Mouse (Mus musculus) MEL (cell line): ENCODE data around the gene Osbpl8. TPM values are rescaled to one million over a fixed set of nuclear protein-coding genes. Genes with fewer than 3 reads are reported as not detected.

Experiments used
- DNase-seq: peaks from one replicate; pipeline ENCODE4 v3.0.0; 2011; ENCODE audit warnings: low read depth, low spot score
- H3K27ac ChIP-seq: 2 replicates; pipeline ENCODE4 v1.5.1; 2012; ENCODE audit warnings: low read depth, mild to moderate bottlenecking, control low read depth, low read length, moderate library complexity; ENCODE audit not compliant: control insufficient read depth
- H3K27me3 ChIP-seq, 2 experiments: fragments of 150-350 bp in 1 of 2; sonication (generic) in 1 of 2; 2 replicates each; pipeline ENCODE4 v1.6.1; 2012; ENCODE audit warnings: low read length in 2 of 2, mild to moderate bottlenecking in 2 of 2, improper control_type of control experiment in 1 of 2, moderate library complexity in 1 of 2; ENCODE audit not compliant: insufficient read depth in 2 of 2, control insufficient read depth in 1 of 2
- H3K36me3 ChIP-seq, 2 experiments: 2 replicates each; pipeline ENCODE4 v1.6.1; 2012 to 2014; ENCODE audit warnings: low read length in 2 of 2, improper control_type of control experiment in 1 of 2, inconsistent platforms in 1 of 2, mild to moderate bottlenecking in 1 of 2; ENCODE audit not compliant: insufficient read depth in 2 of 2, control insufficient read depth in 1 of 2
- H3K4me1 ChIP-seq, 2 experiments: fragments of 150-350 bp in 1 of 2; sonication (generic) in 1 of 2; 2 replicates each; pipeline ENCODE4 v1.6.1; 2012; ENCODE audit warnings: low read length in 2 of 2, improper control_type of control experiment in 1 of 2, mild to moderate bottlenecking in 1 of 2; ENCODE audit not compliant: insufficient read depth in 2 of 2, control insufficient read depth in 1 of 2
- H3K4me3 ChIP-seq, 2 experiments: fragments of 150-350 bp in 1 of 2; sonication (generic) in 1 of 2; 2 replicates each; pipeline ENCODE4 v1.5.1; 2012; ENCODE audit warnings: low read depth in 2 of 2, low read length in 2 of 2, mild to moderate bottlenecking in 2 of 2, moderate library complexity in 2 of 2, control low read depth in 1 of 2, improper control_type of control experiment in 1 of 2; ENCODE audit not compliant: control insufficient read depth in 1 of 2, insufficient read depth in 1 of 2
- H3K79me2 ChIP-seq: 2 replicates; pipeline ENCODE4 v1.6.1; 2012; ENCODE audit warnings: mild to moderate bottlenecking, low read length, moderate library complexity; ENCODE audit not compliant: control insufficient read depth, poor library complexity, insufficient read depth
- H3K9ac ChIP-seq: 2 replicates; pipeline ENCODE4 v1.6.1; 2012; ENCODE audit warnings: low read depth, mild to moderate bottlenecking, control low read depth, low read length, moderate library complexity; ENCODE audit not compliant: control insufficient read depth, poor library complexity, severe bottlenecking
- H3K9me3 ChIP-seq: fragments of 150-350 bp; sonication (generic); replicated peaks from 2 replicates; pipeline ENCODE4 v1.6.1; 2012; ENCODE audit warnings: mild to moderate bottlenecking, low read length, improper control_type of control experiment, moderate library complexity; ENCODE audit not compliant: insufficient read depth
- BHLHE40 ChIP-seq: IDR thresholded peaks from 2 replicates; pipeline ENCODE4 v1.6.1; 2012; ENCODE audit warnings: low read depth, mild to moderate bottlenecking, inconsistent platforms, low read length, improper control_type of control experiment, borderline replicate concordance
- CHD2 ChIP-seq: IDR thresholded peaks from 2 replicates; pipeline ENCODE4 v1.6.1; 2011; ENCODE audit warnings: low read length, improper control_type of control experiment
- CTCF ChIP-seq, 3 experiments: IDR thresholded peaks in 2 of 3; conservative IDR thresholded peaks in 1 of 3; 2 replicates each; pipeline ENCODE4 v1.5.1; 2011 to 2012; ENCODE audit warnings: low read length in 3 of 3, low read depth in 2 of 3, mild to moderate bottlenecking in 2 of 3, improper control_type of control experiment in 1 of 3, inconsistent platforms in 1 of 3, mixed read lengths in 1 of 3, moderate library complexity in 1 of 3; ENCODE audit not compliant: control insufficient read depth in 1 of 3, insufficient read depth in 1 of 3, poor library complexity in 1 of 3, severe bottlenecking in 1 of 3
- ELF1 ChIP-seq: IDR thresholded peaks from 2 replicates; pipeline ENCODE4 v1.6.1; 2014; ENCODE audit warnings: low read depth, mild to moderate bottlenecking, inconsistent platforms, low read length, improper control_type of control experiment, moderate library complexity
- MYB ChIP-seq: IDR thresholded peaks from 2 replicates; pipeline ENCODE4 v1.6.1; 2011; ENCODE audit warnings: mild to moderate bottlenecking, low read depth, low read length, improper control_type of control experiment
- POLR2A ChIP-seq, 2 experiments: IDR thresholded peaks; 2 replicates each; pipeline ENCODE4 v1.6.1; 2011 to 2012; ENCODE audit warnings: low read length in 2 of 2, mild to moderate bottlenecking in 2 of 2, control low read depth in 1 of 2, improper control_type of control experiment in 1 of 2, low read depth in 1 of 2, moderate library complexity in 1 of 2; ENCODE audit not compliant: control insufficient read depth in 1 of 2, insufficient read depth in 1 of 2, poor library complexity in 1 of 2
- POLR2AphosphoS5 ChIP-seq: IDR thresholded peaks from 2 replicates; pipeline ENCODE4 v1.6.1; 2012; ENCODE audit warnings: low read depth, borderline replicate concordance, mild to moderate bottlenecking, inconsistent platforms, low read length, moderate library complexity, mixed read lengths
- RAD21 ChIP-seq: IDR thresholded peaks from 2 replicates; pipeline ENCODE4 v1.6.1; 2011; ENCODE audit warnings: mild to moderate bottlenecking, low read depth, low read length, improper control_type of control experiment
- SMC3 ChIP-seq: IDR thresholded peaks from 2 replicates; pipeline ENCODE4 v1.6.1; 2011; ENCODE audit warnings: low read depth, low read length, improper control_type of control experiment
- TAL1 ChIP-seq: IDR thresholded peaks from 2 replicates; pipeline ENCODE4 v1.6.1; 2012; ENCODE audit warnings: mild to moderate bottlenecking, inconsistent platforms, low read length, moderate library complexity, mixed read lengths
- TCF12 ChIP-seq: IDR thresholded peaks from 2 replicates; pipeline ENCODE4 v1.6.1; 2014; ENCODE audit warnings: low read depth, mild to moderate bottlenecking, inconsistent platforms, low read length, improper control_type of control experiment, moderate library complexity
- USF1 ChIP-seq: IDR thresholded peaks from 2 replicates; pipeline ENCODE4 v1.6.1; 2014; ENCODE audit warnings: low read depth, mild to moderate bottlenecking, inconsistent platforms, low read length, improper control_type of control experiment, moderate library complexity
- USF2 ChIP-seq, 2 experiments: IDR thresholded peaks; 2 replicates each; pipeline ENCODE4 v1.6.1; 2011 to 2012; ENCODE audit warnings: improper control_type of control experiment in 2 of 2, low read length in 2 of 2, borderline replicate concordance in 1 of 2, inconsistent platforms in 1 of 2, low read depth in 1 of 2, mild to moderate bottlenecking in 1 of 2; ENCODE audit not compliant: insufficient read depth in 1 of 2
- ZC3H11A ChIP-seq: IDR thresholded peaks from 2 replicates; pipeline ENCODE4 v1.6.1; 2012; ENCODE audit warnings: low read depth, mild to moderate bottlenecking, inconsistent platforms, low read length, improper control_type of control experiment
- polyA plus RNA-seq, 2 experiments: library from polyadenylated mRNA; stranded (reverse) in 1 of 2; unstranded in 1 of 2; fragments of >175 nt in 1 of 2; fragments of >200 nt in 1 of 2; gene quantifications; 2 replicates each; pipeline versions ENCODE4 v1.2.1 to v1.2.4; 2012; ENCODE audit warnings: low replicate concordance in 2 of 2, low read depth in 1 of 2; ENCODE audit not compliant: insufficient read length in 2 of 2, insufficient read depth in 1 of 2, missing spikeins in 1 of 2
- total RNA-seq: library from RNA; depleted of rRNA; stranded (reverse); fragments of 300-350 nt; gene quantifications from 2 replicates; pipeline ENCODE4 v1.2.3, GENCODE M21; 2012

Osbpl8 gene
- total and polyA plus RNA-seq, 3 experiments: 26.2 to 44.8 (median 33.4) TPM

GRCm38 (mm10) chr10:111257358-111257757, 92.8 kb downstream of the Osbpl8 start:
- Histone ChIP-seq H3K9ac (no peak overlapping the region), H3K36me3 (peaks cover 5 to 6% of the 10 kb centered on the region in 2 experiments), H3K9me3 (no peaks in the 10 kb centered on the region), H3K27me3 (no peaks in the 10 kb centered on the region), H3K79me2 (no peaks in the 10 kb centered on the region), H3K4me3 (no peak overlapping the region), H3K27ac (no peak overlapping the region), H3K4me1 (0 out of 4 replicates have a peak, but pooled peaks cover 0 to 3% of the 10 kb centered on the region in 2 experiments)
- no peak for TF ChIP-seq POLR2AphosphoS5
- no peak for TF ChIP-seq RAD21
- TF ChIP-seq CTCF (IDR thresholded peaks at IDR 0.05 in 2 of 3, conservative IDR thresholded peaks at IDR 0.05 in 1 of 3; ENCODE audit: control insufficient read depth in 1 of 3, insufficient read depth in 1 of 3, low read depth in 2 of 3, low read length in 3 of 3, poor library complexity in 1 of 3, severe bottlenecking in 1 of 3): no peak
- TF ChIP-seq TAL1: no peak
- TF ChIP-seq MYB: no peak
- TF ChIP-seq USF2 (IDR thresholded peaks at IDR 0.05; ENCODE audit: borderline replicate concordance in 1 of 2, insufficient read depth in 1 of 2, low read depth in 1 of 2, low read length in 2 of 2): no peak
- no peak for DNase-seq

GRCm38 (mm10) chr10:111258256-111258655, 93.7 kb downstream of the Osbpl8 start:
- DNase-seq: no peak
- H3K79me2 ChIP-seq: no peaks in the 10 kb centered on the region
- no peaks in the 10 kb centered on the region for H3K9me3 ChIP-seq
- H3K4me1 ChIP-seq: 0 out of 4 replicates have a peak, but pooled peaks cover 0 to 3% of the 10 kb centered on the region in 2 experiments
- no peaks in the 10 kb centered on the region for H3K27me3 ChIP-seq
- H3K4me3 ChIP-seq: no peak overlapping the region
- TF ChIP-seq TCF12: no peak
- TF ChIP-seq SMC3: no peak
- TF ChIP-seq CHD2: no peak
- no peak overlapping the region for H3K27ac ChIP-seq
- peaks cover 6% of the 10 kb centered on the region in 2 experiments for H3K36me3 ChIP-seq
- no peak overlapping the region for H3K9ac ChIP-seq

GRCm38 (mm10) chr10:111271687-111272086, 107.1 kb downstream of the Osbpl8 start:
- no peak overlapping the region for H3K9ac ChIP-seq
- no peak overlapping the region for H3K4me3 ChIP-seq
- H3K27me3 ChIP-seq: no peaks in the 10 kb centered on the region
- H3K4me1 ChIP-seq: no peaks in the 10 kb centered on the region
- H3K9me3 ChIP-seq: no peaks in the 10 kb centered on the region
- TF ChIP-seq ZC3H11A: no peak
- no peak for TF ChIP-seq POLR2A (IDR thresholded peaks at IDR 0.05; ENCODE audit: control insufficient read depth in 1 of 2, insufficient read depth in 1 of 2, low read depth in 1 of 2, low read length in 2 of 2, poor library complexity in 1 of 2)
- no peak for TF ChIP-seq USF1
- TF ChIP-seq BHLHE40: no peak
- TF ChIP-seq CTCF (IDR thresholded peaks at IDR 0.05 in 2 of 3, conservative IDR thresholded peaks at IDR 0.05 in 1 of 3; ENCODE audit: control insufficient read depth in 1 of 3, insufficient read depth in 1 of 3, low read depth in 2 of 3, low read length in 3 of 3, poor library complexity in 1 of 3, severe bottlenecking in 1 of 3): no peak
- TF ChIP-seq ELF1: no peak
- DNase-seq: no peak
- H3K27ac ChIP-seq: no peak overlapping the region
- H3K79me2 ChIP-seq: no peaks in the 10 kb centered on the region
- H3K36me3 ChIP-seq: peaks cover 0 to 55% of the 10 kb centered on the region in 2 experiments; a peak in 2 of 4 replicates
